Mouse (Mus musculus) liver, embryonic 14 days (tissue): Measurements from ENCODE around the gene Ccdc18. TPM values are rescaled to one million over a fixed set of nuclear protein-coding genes. Genes with fewer than 3 reads are reported as not detected.

Source experiments
- polyA plus RNA-seq: library from polyadenylated mRNA; depleted of rRNA; stranded (reverse); fragments of >200 nt; gene quantifications from 2 replicates; pipeline ENCODE4 v1.2.3, GENCODE M21; 2012; rRNA removed

The Ccdc18 gene
- polyA plus RNA-seq, result 1.6 TPM in 2 replicates

GRCm38 (mm10) chr5:108132441-108133243 is at the start of gene Ccdc18, which contains the start of gene Tmed5:
Ccdc18 (plus strand) TSS chr5:108132875.
Tmed5 (minus strand) TSS chr5:108132620.

GRCm38 (mm10) chr5:108268127-108269062 is 135.7 kb downstream of the Ccdc18 start, which contains the start of gene Dr1:
Dr1 (plus strand) TSS chr5:108268897.

Other genes with a start within 250 kb of the Ccdc18 start
- 89.2 and 94.6 TPM in 2 replicates for gene Rpl5, start 232.4 kb upstream of the Ccdc18 start, polyA plus RNA-seq
- 2.0 and 2.4 TPM in 2 replicates for gene Fam69a, start 145.8 kb upstream of the Ccdc18 start, polyA plus RNA-seq
- gene Mtf2, start 67.2 kb upstream of the Ccdc18 start, polyA plus RNA-seq, result 13.5 and 17.4 TPM in 2 replicates
- 7.1 and 8.4 TPM in 2 replicates for gene Tmed5, start 255 bp upstream of the Ccdc18 start, polyA plus RNA-seq
- 16.6 and 20.4 TPM in 2 replicates for gene Dr1, start 136.0 kb downstream of the Ccdc18 start, polyA plus RNA-seq
- 2.6 and 2.7 TPM in 2 replicates for gene Pigg, start 179.7 kb downstream of the Ccdc18 start, polyA plus RNA-seq
- 0.19 and 0.23 TPM in 2 replicates for gene Gm42517, start 235.0 kb downstream of the Ccdc18 start, polyA plus RNA-seq